Mouse (Mus musculus): ENCODE measurements at regions not wholly inside any gene's neighbourhood (a gene's known extent, or its start where the extent isn't known, plus 50 kb on each side); places are given as distances from the start of the nearest gene placed in this dataset.
"Not testable (repeated sequence)": the region's sequence is repeated elsewhere in the genome, so short reads cannot be mapped to it uniquely, and the experiment has no call there.

DNA sequence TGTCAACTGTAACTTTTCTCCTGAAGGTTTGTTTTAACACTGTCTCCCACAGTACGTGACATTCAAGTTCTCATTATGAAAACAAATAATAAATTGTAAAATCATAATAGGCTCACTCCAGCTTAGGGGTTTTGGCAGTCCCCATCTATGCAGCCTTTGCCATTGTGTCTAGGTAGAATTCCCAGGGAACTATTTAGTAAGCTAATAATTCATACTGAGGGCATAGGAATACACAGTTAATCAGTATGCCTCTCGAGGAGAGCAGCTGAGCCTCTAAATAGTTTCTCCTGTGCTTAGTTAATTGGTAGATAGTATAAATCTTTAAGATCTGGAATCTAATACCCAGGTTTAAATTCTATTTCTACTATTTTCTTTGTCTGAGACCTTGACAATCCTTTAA is 191.7 kb downstream of the Tprg start:
- no peak for DNase-seq

GRCm38 (mm10) chr16:25483831-25484254 is 197.2 kb downstream of the Tprg start:
- peak; percentile 11 for DNase-seq

DNA sequence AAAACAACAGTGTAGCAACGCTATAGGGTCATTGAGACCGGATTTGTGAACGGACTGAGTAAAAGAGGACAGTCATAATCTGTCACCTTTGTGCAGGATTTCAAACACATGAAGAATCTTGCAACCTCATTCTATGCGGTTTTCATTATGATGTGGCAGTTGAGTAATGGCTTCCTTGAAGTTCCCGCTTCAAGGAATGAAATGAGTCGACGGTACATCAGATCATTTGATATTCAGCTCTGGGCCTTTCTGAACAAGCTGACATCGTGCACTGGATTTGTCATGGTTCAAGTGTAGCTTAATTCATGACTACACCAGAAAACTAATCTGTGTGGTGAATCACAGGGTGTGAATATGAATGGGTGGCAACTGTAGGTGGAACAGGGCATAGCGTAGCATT is 198.4 kb downstream of the Tprg start:
- DNase-seq: no peak

GRCm38 (mm10) chr16:25486477-25487094 is 197.0 kb upstream of the Trp63 start:
- no peak for DNase-seq

DNA sequence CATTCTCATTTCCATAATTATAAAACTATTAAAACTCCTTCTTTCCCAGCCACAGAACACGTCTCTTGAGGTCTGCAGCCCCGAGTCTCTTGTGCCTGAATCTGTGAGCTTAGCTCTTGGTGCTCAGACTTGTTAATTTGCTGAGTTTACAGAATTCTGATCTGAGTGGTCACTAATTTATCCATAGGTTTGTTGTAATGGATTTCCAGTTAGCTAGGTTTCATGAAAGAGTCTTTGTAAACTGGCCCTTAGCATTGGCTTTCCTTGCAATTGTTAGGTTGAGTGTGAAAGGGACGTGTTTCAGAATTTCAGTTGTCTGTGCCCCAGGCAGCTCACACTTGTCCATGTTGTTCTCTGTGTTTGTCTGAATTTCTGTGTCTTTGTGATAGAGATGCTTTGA is 192.7 kb upstream of the Trp63 start:
- DNase-seq: no peak

GRCm38 (mm10) chr16:25494153-25494552 is 189.4 kb upstream of the Trp63 start:
- DNase-seq: no peak

GRCm38 (mm10) chr16:25495586-25496196 is 187.9 kb upstream of the Trp63 start:
- DNase-seq: no peak

DNA sequence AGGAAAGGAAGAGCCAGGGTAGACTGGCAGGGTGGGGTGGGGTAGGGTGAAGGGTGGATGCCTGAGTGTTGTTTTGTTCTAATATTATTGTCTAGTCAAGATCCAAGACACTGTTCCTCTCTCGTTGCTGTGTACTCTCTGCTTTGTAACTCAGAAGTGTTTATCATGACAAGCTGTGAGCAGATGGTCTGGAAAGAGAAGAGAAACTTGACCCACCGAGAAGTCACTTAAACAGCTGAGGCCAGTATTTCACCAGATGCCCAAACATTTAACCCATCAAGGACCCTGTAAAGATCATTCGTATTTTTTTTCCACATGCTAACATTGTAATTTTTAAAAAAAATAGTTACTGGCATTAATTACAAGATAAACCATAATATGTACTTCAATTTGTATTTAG is 178.7 kb upstream of the Trp63 start:
- DNase-seq: no peak

DNA sequence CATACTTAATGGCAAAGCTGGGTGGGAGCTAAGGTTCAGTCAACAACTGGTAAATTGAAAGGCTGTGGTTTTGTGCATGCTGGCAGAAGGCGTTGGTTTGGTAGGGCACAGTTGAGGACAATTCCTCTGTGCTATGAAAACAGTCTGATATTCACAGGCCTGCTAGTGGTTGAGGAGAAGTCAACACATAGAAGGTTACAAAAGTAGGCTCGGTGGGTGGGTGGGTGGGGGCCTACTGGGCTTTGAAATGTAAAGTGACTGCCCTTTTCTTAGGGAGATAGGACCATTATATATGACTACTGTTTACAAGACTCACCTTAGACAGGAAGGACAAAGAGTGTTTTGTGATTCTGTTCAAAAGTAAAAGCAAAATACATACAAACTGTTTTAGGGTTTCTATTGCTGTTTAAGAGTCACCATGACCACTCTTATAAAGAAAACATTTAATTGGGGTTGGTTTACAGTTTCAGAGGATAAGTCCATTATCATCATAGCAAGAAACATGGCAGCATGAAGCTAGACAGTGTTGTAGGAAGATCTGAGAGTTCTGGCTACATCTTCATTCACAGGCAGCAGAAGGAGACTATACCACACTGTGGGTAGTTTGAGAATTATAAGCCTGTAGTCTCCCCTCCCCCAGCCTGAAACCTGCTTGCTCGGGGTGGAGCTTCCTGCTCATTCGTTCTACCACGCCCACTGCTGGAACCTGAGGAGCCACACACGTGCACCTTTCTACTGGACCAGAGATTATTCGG is 166.3 kb upstream of the Trp63 start:
- DNase-seq: no peak

DNA sequence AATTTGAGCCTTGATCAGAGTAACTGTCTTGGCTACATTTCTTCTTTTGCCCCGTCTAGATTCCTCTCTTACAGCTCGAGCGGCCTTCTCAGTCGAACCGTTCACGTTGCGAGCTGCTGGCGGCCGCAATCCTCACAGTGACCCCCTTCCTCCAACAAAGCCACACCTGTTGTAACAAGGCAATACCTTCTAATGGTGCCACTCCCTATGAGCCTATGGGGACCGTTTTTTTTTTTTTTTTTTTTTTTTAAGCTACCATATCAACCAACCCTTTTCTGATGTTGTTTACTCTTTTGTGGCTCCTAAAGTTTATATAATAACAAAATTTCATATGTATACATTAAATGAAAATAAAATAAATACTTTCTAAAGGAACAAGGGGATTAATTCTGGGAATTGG is 160.4 kb upstream of the Trp63 start:
- not testable (repeated sequence) for DNase-seq

DNA sequence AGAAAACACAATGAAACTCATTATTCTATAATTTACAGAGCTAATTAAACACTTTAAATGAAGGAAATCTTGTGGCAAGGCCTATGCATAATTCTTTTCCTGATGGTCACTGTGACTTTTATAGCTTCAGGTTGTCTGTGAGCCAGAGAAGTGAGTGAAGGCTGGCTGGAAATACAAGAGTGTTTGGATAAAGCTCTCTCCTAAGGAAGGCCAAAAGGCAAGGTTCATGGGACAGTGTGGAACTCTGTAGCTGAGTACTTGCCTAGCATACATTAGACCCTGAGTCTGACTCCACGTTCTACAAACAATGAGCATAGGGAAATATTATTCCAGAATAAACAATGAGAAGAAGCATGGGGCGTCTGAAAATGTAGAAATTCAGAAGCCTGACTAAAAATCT is 159.9 kb upstream of the Trp63 start:
- peak; percentile 8 for DNase-seq

- no peak for DNase-seq
Observed at GRCm38 (mm10) chr16:25527850-25528249, 155.7 kb upstream of the Trp63 start.

GRCm38 (mm10) chr16:25528313-25528712 is 155.2 kb upstream of the Trp63 start:
- no peak for DNase-seq

GRCm38 (mm10) chr16:25529681-25530080 is 153.9 kb upstream of the Trp63 start:
- no peak for DNase-seq

GRCm38 (mm10) chr16:25531761-25532336 is 151.7 kb upstream of the Trp63 start:
- peak; percentile 71 for DNase-seq

DNA sequence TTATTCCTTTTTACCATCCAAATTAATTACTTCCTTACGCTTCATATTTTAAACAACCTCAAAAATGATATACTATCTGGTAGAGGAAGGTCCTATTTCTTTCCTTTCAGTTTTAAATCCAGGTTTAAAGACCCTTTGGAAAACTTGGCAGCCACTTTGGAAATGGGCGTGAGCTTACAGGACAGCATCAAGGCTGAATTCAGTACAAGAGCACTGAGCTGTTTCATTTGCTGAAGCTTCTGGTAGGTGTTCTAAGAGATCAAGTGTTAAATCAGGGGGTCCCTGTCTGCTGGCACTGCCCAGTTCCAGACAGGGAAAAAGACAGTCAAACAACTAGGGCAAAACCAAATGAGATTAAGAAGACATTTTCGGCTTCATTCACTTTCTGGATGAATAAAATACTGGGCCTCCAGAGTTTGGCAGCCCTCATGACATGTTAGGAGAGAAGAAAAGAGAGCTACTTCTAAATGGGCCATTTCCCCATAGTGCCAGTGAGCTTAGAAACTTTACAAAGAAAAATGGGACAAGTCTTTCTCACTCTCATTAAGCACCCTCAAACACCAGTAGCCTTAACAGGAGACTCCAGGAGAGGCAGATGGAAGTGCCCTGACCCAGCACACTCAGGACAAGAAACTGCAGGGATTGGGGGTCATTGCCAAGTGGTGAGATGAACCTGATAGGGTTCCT is 150.9 kb upstream of the Trp63 start:
- DNase-seq: no peak

DNA sequence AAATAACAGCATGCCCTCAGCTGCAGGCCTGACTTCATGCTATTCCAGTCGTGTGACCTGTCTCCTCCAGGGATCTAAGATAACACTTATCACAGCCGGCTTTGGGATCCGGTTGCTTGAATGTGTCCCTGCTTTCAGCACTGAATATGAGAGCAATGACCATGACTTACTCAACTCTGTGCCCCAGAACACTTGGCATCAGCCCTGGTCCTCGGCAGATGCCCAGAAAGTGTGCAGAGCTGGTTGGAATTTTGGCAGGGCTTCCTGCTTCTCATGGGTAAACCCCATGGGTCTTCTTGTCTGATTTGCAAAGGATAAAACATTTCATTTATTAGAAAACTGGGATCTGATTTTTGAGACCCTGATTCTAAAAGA is 150.4 kb upstream of the Trp63 start:
- DNase-seq: peak; percentile 86

DNA sequence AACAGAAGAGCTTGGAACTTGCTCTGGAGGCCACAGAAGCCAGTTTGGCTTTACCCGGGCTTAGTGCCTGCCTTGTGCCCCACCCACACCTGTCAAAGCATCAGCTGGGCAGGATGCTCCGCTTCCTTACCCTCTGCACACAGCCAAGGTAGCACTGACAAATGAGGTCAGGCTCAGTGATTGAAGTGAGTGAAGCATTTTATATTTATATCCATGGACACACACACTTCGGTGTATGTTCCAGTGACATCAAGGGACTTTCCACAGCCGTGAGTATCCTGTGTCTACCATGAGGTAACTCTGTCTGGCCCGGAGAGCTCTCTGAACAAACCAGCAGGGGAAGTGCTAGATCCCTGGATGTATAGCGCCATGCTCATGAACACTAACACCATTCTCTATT is 147.0 kb upstream of the Trp63 start:
- no peak for DNase-seq

- DNase-seq: peak; percentile 24
Observed at GRCm38 (mm10) chr16:25549542-25550110, 133.9 kb upstream of the Trp63 start.

- DNase-seq: no peak
Observed at GRCm38 (mm10) chr16:25557181-25557580, 126.4 kb upstream of the Trp63 start.

DNA sequence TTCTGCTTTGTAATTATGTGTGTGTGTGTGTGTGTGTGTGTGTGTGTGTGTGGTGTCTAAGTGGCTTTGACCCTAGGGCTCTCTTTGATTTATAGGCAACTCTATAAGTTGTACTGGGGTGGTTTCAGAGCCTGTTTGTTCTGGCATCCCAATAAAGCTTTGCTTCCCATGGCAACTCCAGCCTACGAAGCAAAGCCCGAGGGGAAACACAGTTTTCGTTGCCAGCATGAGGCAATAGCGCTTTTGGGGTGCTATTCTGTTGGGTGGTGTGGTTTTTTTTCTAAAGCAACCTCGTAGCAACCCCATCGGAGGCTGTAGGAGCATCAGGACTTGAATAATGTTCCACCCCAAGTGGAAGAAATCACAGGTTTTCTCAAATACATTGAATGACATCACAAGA is 103.3 kb upstream of the Trp63 start:
- DNase-seq: no peak

DNA sequence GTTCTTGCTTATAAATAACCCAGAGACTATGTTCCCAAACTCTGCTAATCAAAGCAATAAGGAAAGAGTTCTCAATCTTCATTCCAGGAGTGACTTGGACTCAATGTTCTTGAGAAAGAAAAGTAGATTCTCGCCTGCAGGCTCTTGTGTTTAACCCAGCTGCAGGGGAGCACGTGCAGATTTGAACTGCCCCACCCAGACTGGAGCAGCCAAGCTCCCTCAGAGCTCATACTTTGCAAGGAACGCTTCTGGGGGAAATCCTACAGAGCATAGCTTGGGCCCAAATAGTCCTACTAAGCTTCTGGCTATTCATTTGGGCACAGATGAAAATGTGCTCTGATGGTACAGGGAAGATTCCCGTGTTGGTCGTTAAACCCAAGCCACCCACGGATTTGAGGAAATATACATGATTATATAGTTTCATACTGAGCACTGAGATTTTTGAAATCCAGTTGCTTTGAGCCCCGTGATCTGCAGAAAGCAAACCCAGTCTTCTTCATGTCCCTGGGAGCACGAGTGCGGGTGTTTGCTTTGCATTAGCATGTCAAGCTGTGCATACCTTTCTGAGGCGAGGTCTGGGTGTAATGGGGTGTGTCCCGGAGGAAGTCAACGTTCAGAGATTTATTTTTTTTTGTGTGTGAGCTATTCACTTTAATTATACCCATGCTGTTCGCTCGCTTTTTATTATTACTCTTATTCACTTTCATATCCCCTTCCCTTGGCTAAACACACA is 99.1 kb upstream of the Trp63 start:
- no peak for DNase-seq
